19 mouse cellular contexts compared by ENCODE assay signal in genomic region chr1:155805607-155806006, GRCm38 (mm10). TPM values are rescaled to one million over a fixed set of nuclear protein-coding genes. Genes with fewer than 3 reads are reported as not detected.
DNase-seq lines count a peak whose midpoint lies in the region; ATAC-seq and TF ChIP-seq lines count a peak whose summit lies in the region.
"Had no signal": no experiment of that assay in that cellular context is flagged by ENCODE, and none has a peak within 500 bp of the region (broad histone marks: within the 10 kb centered on the region; RNA-seq: fewer than 3 reads in every experiment).

No protein-coding gene starts in this region.

- ATAC-seq in heart, postnatal 0 days (ENCODE audit: insufficient read depth, low read depth): no peak
- ATAC-seq in liver, postnatal 0 days: peak; percentile 14; the same call in 1 of the 2 replicates
- ATAC-seq in liver, embryonic 11.5 days (replicated peaks; ENCODE audit: low FRiP score): no peak
- 0 out of 2 replicates have a peak, but pooled peaks have one; percentile 34 for ATAC-seq in intestine, postnatal 0 days
- no peak for ATAC-seq in CD4-positive, CD25-positive, alpha-beta regulatory T cell, adult 4 months
- ATAC-seq: forebrain, postnatal 0 days; hindbrain, embryonic 16.5 days; midbrain, embryonic 15.5 days had no signal

- no peak for DNase-seq in heart, postnatal 0 days (ENCODE audit: low spot score)
- DNase-seq in heart, postnatal 4 days: no peak
- peak; percentile 69 for DNase-seq in liver, postnatal 0 days
- no peak for DNase-seq in liver, embryonic 11.5 days (ENCODE audit: low spot score)
- DNase-seq in adrenal gland, postnatal 14 days: peak; percentile 63
- DNase-seq: cerebellum, adult 18-20 months; forebrain, postnatal 0 days; gastrocnemius, postnatal 10 days; liver had no signal

- TF ChIP-seq EP300 in heart, postnatal 0 days (IDR thresholded peaks at IDR 0.05; ENCODE audit: low read depth): peak; percentile 52; the same call in 1 of the 2 replicates
- TF ChIP-seq EP300 in liver, postnatal 0 days (IDR thresholded peaks at IDR 0.05; ENCODE audit: low read depth): peak; percentile 81

- no peak overlapping the region for H3K4me2 ChIP-seq in heart, postnatal 0 days (ENCODE audit: low read depth, low read length)
- H3K4me2 ChIP-seq in liver, postnatal 0 days (ENCODE audit: low read depth, low read length): peak overlapping the region; percentile 50
- H3K4me2 ChIP-seq in liver, embryonic 11.5 days: no peak overlapping the region
- H3K4me2 ChIP-seq in intestine, postnatal 0 days (replicated peaks; ENCODE audit: low read depth): peak overlapping the region; percentile 32
- H3K4me2 ChIP-seq: embryonic facial prominence, embryonic 12.5 days; heart, embryonic 13.5 days; midbrain, embryonic 15.5 days had no signal

- H3K4me3 ChIP-seq in heart, postnatal 0 days (ENCODE audit: low read depth, low read length): no peak overlapping the region
- no peak overlapping the region for H3K4me3 ChIP-seq in liver, postnatal 0 days (ENCODE audit: low read depth, low read length)
- H3K4me3 ChIP-seq in liver, embryonic 11.5 days (ENCODE audit: low read depth, low read length): no peak overlapping the region
- no peak overlapping the region for H3K4me3 ChIP-seq in intestine, postnatal 0 days (ENCODE audit: low read depth, low read length)
- H3K4me3 ChIP-seq: embryonic facial prominence, embryonic 12.5 days; heart, embryonic 13.5 days; midbrain, embryonic 15.5 days had no signal

- H3K9me3 ChIP-seq in heart, postnatal 0 days (replicated peaks; ENCODE audit: control insufficient read depth, low read length): no peaks in the 10 kb centered on the region
- no peaks in the 10 kb centered on the region for H3K9me3 ChIP-seq in liver, postnatal 0 days (ENCODE audit: low read length)
- no peaks in the 10 kb centered on the region for H3K9me3 ChIP-seq in liver, embryonic 11.5 days (ENCODE audit: control insufficient read depth, low read length)
- H3K9me3 ChIP-seq in intestine, postnatal 0 days (ENCODE audit: control insufficient read depth): no peaks in the 10 kb centered on the region
- H3K9me3 ChIP-seq: embryonic facial prominence, embryonic 12.5 days; heart, embryonic 13.5 days; midbrain, embryonic 15.5 days had no signal

- no peak overlapping the region for H3K27ac ChIP-seq in heart, postnatal 0 days (ENCODE audit: low read depth)
- H3K27ac ChIP-seq in liver, postnatal 0 days (ENCODE audit: low read depth): peak overlapping the region; percentile 62
- H3K27ac ChIP-seq in liver, embryonic 11.5 days (ENCODE audit: low read depth, low read length): no peak overlapping the region
- H3K27ac ChIP-seq in intestine, postnatal 0 days (ENCODE audit: low read depth, low read length): no peak overlapping the region; the same call in 1 of the 2 replicates
- H3K27ac ChIP-seq: embryonic facial prominence, embryonic 12.5 days; heart, embryonic 13.5 days; kidney, postnatal 0 days; midbrain, embryonic 15.5 days had no signal

- H3K4me1 ChIP-seq in heart, postnatal 0 days (ENCODE audit: control insufficient read depth, insufficient read depth): peaks cover 8% of the 10 kb centered on the region
- H3K4me1 ChIP-seq in liver, postnatal 0 days (ENCODE audit: insufficient read depth): peaks cover 42% of the 10 kb centered on the region
- peaks cover 2% of the 10 kb centered on the region; the same call in 1 of the 2 replicates for H3K4me1 ChIP-seq in liver, embryonic 11.5 days (replicated peaks; ENCODE audit: control insufficient read depth, insufficient read depth, low read length)
- peaks cover 5% of the 10 kb centered on the region; the same call in 1 of the 2 replicates for H3K4me1 ChIP-seq in intestine, postnatal 0 days (replicated peaks; ENCODE audit: control insufficient read depth, insufficient read depth, low read length)

- no peak for TF ChIP-seq CTCF in heart, postnatal 0 days (IDR thresholded peaks at IDR 0.05; ENCODE audit: low read depth)
- TF ChIP-seq CTCF in liver, postnatal 0 days (IDR thresholded peaks at IDR 0.05; ENCODE audit: low read depth): no peak
- TF ChIP-seq CTCF in intestine, postnatal 0 days (IDR thresholded peaks at IDR 0.05; ENCODE audit: low read depth): no peak

- H3K27me3 ChIP-seq in heart, postnatal 0 days (ENCODE audit: control insufficient read depth, insufficient read depth, low read length): no peaks in the 10 kb centered on the region
- H3K27me3 ChIP-seq in liver, postnatal 0 days (ENCODE audit: insufficient read depth, low read length): no peaks in the 10 kb centered on the region
- no peaks in the 10 kb centered on the region for H3K27me3 ChIP-seq in liver, embryonic 11.5 days (replicated peaks; ENCODE audit: control insufficient read depth, insufficient read depth, low read length)
- no peaks in the 10 kb centered on the region for H3K27me3 ChIP-seq in intestine, postnatal 0 days (replicated peaks; ENCODE audit: control insufficient read depth, insufficient read depth, low read length)
- H3K27me3 ChIP-seq: embryonic facial prominence, embryonic 12.5 days; heart, embryonic 13.5 days; midbrain, embryonic 15.5 days had no signal

- peaks cover 22% of the 10 kb centered on the region; the same call in 1 of the 2 replicates for H3K36me3 ChIP-seq in heart, postnatal 0 days (replicated peaks; ENCODE audit: control insufficient read depth, insufficient read depth, low read length)
- H3K36me3 ChIP-seq in liver, postnatal 0 days (replicated peaks; ENCODE audit: insufficient read depth, low read length): peaks cover 28% of the 10 kb centered on the region
- H3K36me3 ChIP-seq in liver, embryonic 11.5 days (ENCODE audit: control insufficient read depth, insufficient read depth, low read length): no peaks in the 10 kb centered on the region; the same call in 1 of the 2 replicates
- H3K36me3 ChIP-seq in intestine, postnatal 0 days (ENCODE audit: control insufficient read depth, insufficient read depth): peaks cover 12% of the 10 kb centered on the region; the same call in 1 of the 2 replicates

- H3K9ac ChIP-seq in heart, postnatal 0 days (replicated peaks; ENCODE audit: low read depth, low read length): no peak overlapping the region
- no peak overlapping the region for H3K9ac ChIP-seq in liver, postnatal 0 days (replicated peaks)
- no peak overlapping the region for H3K9ac ChIP-seq in liver, embryonic 11.5 days (ENCODE audit: low read depth, low read length)
- no peak overlapping the region for H3K9ac ChIP-seq in intestine, postnatal 0 days (ENCODE audit: low read depth, low read length)
- H3K9ac ChIP-seq: embryonic facial prominence, embryonic 12.5 days; forebrain, postnatal 0 days; heart, embryonic 13.5 days; midbrain, embryonic 15.5 days had no signal

- WGBS in heart, postnatal 0 days: 76% methylated on average over 9 of the region's 9 CpGs
- 45% methylated on average over 9 of the region's 9 CpGs for WGBS in liver, postnatal 0 days (ENCODE audit: insufficient replicate concordance)
- 71% methylated on average over 9 of the region's 9 CpGs for WGBS in liver, embryonic 11.5 days
- WGBS in intestine, postnatal 0 days: 45% methylated on average over 9 of the region's 9 CpGs

RNA-seq across cellular contexts. Expression of gene Qsox1, which starts 7.1 kb away (rescaled TPM):
- total RNA-seq in heart, postnatal 0 days (2014; rRNA removed; ENCODE audit: low replicate concordance): 58.2 and 64.8 TPM in 2 replicates
- 28.1 and 33.2 TPM in 2 replicates for polyA plus RNA-seq in heart, postnatal 0 days (2015; fragmentation: Nextera tagmentation; extraction: Ambion mirVana)
- 10 to 100 TPM; 76.5 to 77.4 TPM for total RNA-seq in heart, postnatal 4 days (2021)
- 238 and 239 TPM in 2 replicates for polyA plus RNA-seq in liver, postnatal 0 days (2015; fragmentation: Nextera tagmentation; extraction: Ambion mirVana)
- 22.4 and 26.3 TPM in 2 replicates for polyA plus RNA-seq in liver, embryonic 11.5 days (2014; fragmentation: Nextera tagmentation; extraction: Ambion mirVana)
- total RNA-seq in adrenal gland, postnatal 14 days (2021): 64.3 and 73.7 TPM in 2 replicates
- polyA plus RNA-seq in intestine, postnatal 0 days (2015; fragmentation: Nextera tagmentation; extraction: Ambion mirVana): 28.4 and 30.1 TPM in 2 replicates
- polyA plus RNA-seq in CD4-positive, CD25-positive, alpha-beta regulatory T cell, adult 4 months (2017; shearing (Covaris generic)): 10 to 100 TPM; 38.9 to 83.5 TPM

RNA-seq across cellular contexts. Expression of gene Lhx4, which starts 54.1 kb away (rescaled TPM):
- not detected in 2 replicates for total RNA-seq in heart, postnatal 0 days (2014; rRNA removed; ENCODE audit: low replicate concordance)
- not detected in 2 replicates for polyA plus RNA-seq in heart, postnatal 0 days (2015; fragmentation: Nextera tagmentation; extraction: Ambion mirVana)
- total RNA-seq in heart, postnatal 4 days (2021): not detected
- not detected in 2 replicates for polyA plus RNA-seq in liver, postnatal 0 days (2015; fragmentation: Nextera tagmentation; extraction: Ambion mirVana)
- not detected in 2 replicates for polyA plus RNA-seq in liver, embryonic 11.5 days (2014; fragmentation: Nextera tagmentation; extraction: Ambion mirVana)
- not detected in 2 replicates for total RNA-seq in adrenal gland, postnatal 14 days (2021)
- 0.01 TPM in 1 of 2 replicates, not detected in the other for polyA plus RNA-seq in intestine, postnatal 0 days (2015; fragmentation: Nextera tagmentation; extraction: Ambion mirVana)
- under 1 TPM in 1 of 2 experiments, not detected in 1; 0.19 TPM for polyA plus RNA-seq in CD4-positive, CD25-positive, alpha-beta regulatory T cell, adult 4 months (2017; shearing (Covaris generic))
- total RNA-seq: common myeloid progenitor, adult 5-6 weeks; forebrain, postnatal 0 days; gastrocnemius, postnatal 10 days; left cerebral cortex, postnatal 25 days; MEL had no signal
- polyA plus RNA-seq: heart, embryonic 13.5 days; kidney, postnatal 0 days had no signal

Comparison
In these comparisons a context has a peak if more than half of its experiments do, and no peak if none do; other contexts are left out.
1. ATAC-seq: peak in liver, postnatal 0 days (single experiment) and intestine, postnatal 0 days (single experiment); none in heart, postnatal 0 days (single experiment), liver, embryonic 11.5 days (single experiment) and CD4-positive, CD25-positive, alpha-beta regulatory T cell, adult 4 months (single experiment).
2. DNase-seq: peak in liver, postnatal 0 days (single experiment) and adrenal gland, postnatal 14 days (single experiment); none in heart, postnatal 0 days (single experiment), heart, postnatal 4 days (single experiment) and liver, embryonic 11.5 days (single experiment).
3. H3K4me2 ChIP-seq: peak in liver, postnatal 0 days (single experiment) and intestine, postnatal 0 days (single experiment); none in heart, postnatal 0 days (single experiment) and liver, embryonic 11.5 days (single experiment).